Mouse (Mus musculus): Measurements from ENCODE around the gene Lst1. TPM values are rescaled to one million over a fixed set of nuclear protein-coding genes. Genes with fewer than 3 reads are reported as not detected.

Lst1 gene
- total and polyA plus RNA-seq, 3 experiments: 15.2 to 29.0 TPM; not detected in 1

- Histone ChIP-seq H3K4me3 (ENCODE audit: control insufficient read depth in 1 of 2, insufficient read depth in 1 of 2, low read depth in 2 of 2, low read length in 2 of 2) (no peak overlapping the region), H3K27ac (ENCODE audit: control insufficient read depth, low read depth, low read length) (peak overlapping the region; percentile 29; the same call in 1 of the 2 replicates), H3K4me1 (ENCODE audit: control insufficient read depth in 1 of 2, insufficient read depth in 2 of 2, low read length in 2 of 2) (peaks cover 12 to 22% of the 10 kb centered on the region in 2 experiments), H3K79me2 (ENCODE audit: control insufficient read depth, insufficient read depth, low read length, poor library complexity) (no peaks in the 10 kb centered on the region), H3K27me3 (ENCODE audit: control insufficient read depth in 1 of 2, insufficient read depth in 2 of 2, low read length in 2 of 2) (no peaks in the 10 kb centered on the region), H3K9ac (ENCODE audit: control insufficient read depth, low read depth, low read length, poor library complexity, severe bottlenecking) (peak overlapping the region; percentile 39), H3K9me3 (replicated peaks; ENCODE audit: insufficient read depth, low read length) (no peaks in the 10 kb centered on the region), H3K36me3 (ENCODE audit: control insufficient read depth in 1 of 2, insufficient read depth in 2 of 2, low read length in 2 of 2) (peaks cover 0 to 15% of the 10 kb centered on the region in 2 experiments; a peak in 2 of 4 replicates)
- DNase-seq (ENCODE audit: low read depth, low spot score): peak; percentile 76
- no peak for TF ChIP-seq ELF1 (IDR thresholded peaks at IDR 0.05; ENCODE audit: low read depth, low read length)
- 0 out of 2 replicates have a peak, but pooled peaks have one; percentile 7 for TF ChIP-seq ETS1 (IDR thresholded peaks at IDR 0.05; ENCODE audit: low read depth, low read length)
- TF ChIP-seq SIN3A (IDR thresholded peaks at IDR 0.05; ENCODE audit: low read length): no peak
- no peak for TF ChIP-seq EP300 (IDR thresholded peaks at IDR 0.05; ENCODE audit: low read depth in 1 of 2, low read length in 2 of 2)
- no peak for TF ChIP-seq GATA1 (IDR thresholded peaks at IDR 0.05; ENCODE audit: low read depth, low read length)
- 0 out of 4 replicates have a peak, but pooled peaks of 1 of the 2 experiments have one; percentile 33 for TF ChIP-seq POLR2A (IDR thresholded peaks at IDR 0.05; ENCODE audit: control insufficient read depth in 1 of 2, insufficient read depth in 1 of 2, low read depth in 1 of 2, low read length in 2 of 2, poor library complexity in 1 of 2)
- TF ChIP-seq ZMIZ1 (IDR thresholded peaks at IDR 0.05; ENCODE audit: low read depth, low read length): no peak
Observed at GRCm38 (mm10) chr17:35172445-35173234, 15.6 kb downstream of the Lst1 start.

GRCm38 (mm10) chr17:35168541-35169207, 19.6 kb downstream of the Lst1 start:
- no peaks in the 10 kb centered on the region for H3K27me3 ChIP-seq (ENCODE audit: control insufficient read depth in 1 of 2, insufficient read depth in 2 of 2, low read length in 2 of 2)
- H3K27ac ChIP-seq (ENCODE audit: control insufficient read depth, low read depth, low read length): no peak overlapping the region
- peaks cover 13% of the 10 kb centered on the region for H3K79me2 ChIP-seq (ENCODE audit: control insufficient read depth, insufficient read depth, low read length, poor library complexity)
- H3K36me3 ChIP-seq (ENCODE audit: control insufficient read depth in 1 of 2, insufficient read depth in 2 of 2, low read length in 2 of 2): peaks cover 0 to 9% of the 10 kb centered on the region in 2 experiments; a peak in 2 of 4 replicates
- DNase-seq (ENCODE audit: low read depth, low spot score): peak; percentile 89
- no peak overlapping the region for H3K9ac ChIP-seq (ENCODE audit: control insufficient read depth, low read depth, low read length, poor library complexity, severe bottlenecking)
- TF ChIP-seq RAD21 (IDR thresholded peaks at IDR 0.05; ENCODE audit: low read depth, low read length): peak; percentile 87
- no peak for TF ChIP-seq GABPA (IDR thresholded peaks at IDR 0.05; ENCODE audit: low read depth, low read length)
- TF ChIP-seq MEF2A (IDR thresholded peaks at IDR 0.05; ENCODE audit: extremely low read depth, insufficient replicate concordance, low read depth, low read length, poor library complexity, severe bottlenecking): no peak
- TF ChIP-seq MYC (IDR thresholded peaks at IDR 0.05; ENCODE audit: low read depth, low read length): peak; percentile 66
- peak; percentile 47; the same call in 1 of the 2 replicates for TF ChIP-seq ZKSCAN1 (IDR thresholded peaks at IDR 0.05; ENCODE audit: low read depth, low read length)
- TF ChIP-seq POLR2A (IDR thresholded peaks at IDR 0.05; ENCODE audit: control insufficient read depth in 1 of 2, insufficient read depth in 1 of 2, low read depth in 1 of 2, low read length in 2 of 2, poor library complexity in 1 of 2): no peak
- no peak for TF ChIP-seq POLR2AphosphoS5 (IDR thresholded peaks at IDR 0.05; ENCODE audit: borderline replicate concordance, low read depth, low read length)
- no peak for TF ChIP-seq MXI1 (IDR thresholded peaks at IDR 0.05; ENCODE audit: low read depth, low read length)
- TF ChIP-seq JUND (IDR thresholded peaks at IDR 0.05; ENCODE audit: low read depth, low read length): peak; percentile 15; the same call in 1 of the 2 replicates
- TF ChIP-seq SIN3A (IDR thresholded peaks at IDR 0.05; ENCODE audit: low read length): peak; percentile 68; the same call in 1 of the 2 replicates
- no peak for TF ChIP-seq MAFK (IDR thresholded peaks at IDR 0.05; ENCODE audit: borderline replicate concordance, low read depth, low read length)
- peak; percentile 90 for TF ChIP-seq SMC3 (IDR thresholded peaks at IDR 0.05; ENCODE audit: low read depth, low read length)
- no peak for TF ChIP-seq TCF12 (IDR thresholded peaks at IDR 0.05; ENCODE audit: low read depth, low read length)
- TF ChIP-seq MAZ (IDR thresholded peaks at IDR 0.05; ENCODE audit: low read depth, low read length): 0 out of 2 replicates have a peak, but pooled peaks have one; percentile 43
- TF ChIP-seq ZC3H11A (IDR thresholded peaks at IDR 0.05; ENCODE audit: low read depth, low read length): peak; percentile 87
- TF ChIP-seq CTCF (IDR thresholded peaks at IDR 0.05 in 2 of 3, conservative IDR thresholded peaks at IDR 0.05 in 1 of 3; ENCODE audit: control insufficient read depth in 1 of 3, insufficient read depth in 1 of 3, low read depth in 2 of 3, low read length in 3 of 3, poor library complexity in 1 of 3, severe bottlenecking in 1 of 3): peak; percentile 53 to 85 (median 61)
- TF ChIP-seq ZNF384 (IDR thresholded peaks at IDR 0.05; ENCODE audit: low read depth, low read length): peak; percentile 98
- TF ChIP-seq HCFC1 (IDR thresholded peaks at IDR 0.05; ENCODE audit: low read depth, low read length): peak; percentile 61
- H3K4me1 ChIP-seq (ENCODE audit: control insufficient read depth in 1 of 2, insufficient read depth in 2 of 2, low read length in 2 of 2): peaks cover 6 to 23% of the 10 kb centered on the region in 2 experiments
- H3K4me3 ChIP-seq (ENCODE audit: control insufficient read depth in 1 of 2, insufficient read depth in 1 of 2, low read depth in 2 of 2, low read length in 2 of 2): no peak overlapping the region
- H3K9me3 ChIP-seq (replicated peaks; ENCODE audit: insufficient read depth, low read length): no peaks in the 10 kb centered on the region

Data from MEL (cell line).